Mouse (Mus musculus) heart, embryonic 15.5 days (tissue): Measurements from ENCODE around the gene Spry1. TPM values are rescaled to one million over a fixed set of nuclear protein-coding genes. Genes with fewer than 3 reads are reported as not detected.
A peak's percentile ranks its signal among the peaks of the same experiment; 100 is the strongest.

Source experiments
- ATAC-seq: fragments of 200-750 bp; cut with Nextera tagmentation; replicated peaks from 2 replicates; pipeline ENCODE4 v1.8.0; 2017; ENCODE audit warnings: low read depth, moderate TSS enrichment; ENCODE audit not compliant: insufficient number of reproducible peaks, insufficient read depth, low FRiP score
- H3K27ac ChIP-seq: fragments of 300-500 bp; sonication (generic); 2 replicates; pipeline ENCODE4 v1.5.1; 2015; ENCODE audit warnings: mild to moderate bottlenecking, inconsistent platforms
- H3K27me3 ChIP-seq: fragments of 300-500 bp; sonication (generic); 2 replicates; pipeline ENCODE4 v1.6.1; 2015; ENCODE audit warnings: inconsistent platforms
- H3K36me3 ChIP-seq: fragments of 300-500 bp; sonication (generic); 2 replicates; pipeline ENCODE4 v1.6.1; 2015; ENCODE audit warnings: mild to moderate bottlenecking, inconsistent platforms
- H3K4me1 ChIP-seq: fragments of 300-500 bp; sonication (generic); replicated peaks from 2 replicates; pipeline ENCODE4 v1.6.1; 2015; ENCODE audit warnings: inconsistent platforms
- H3K4me2 ChIP-seq: fragments of 300-500 bp; sonication (generic); 2 replicates; pipeline ENCODE4 v1.6.1; 2015; ENCODE audit warnings: inconsistent platforms, mild to moderate bottlenecking, moderate library complexity
- H3K4me3 ChIP-seq: fragments of 300-500 bp; sonication (generic); 2 replicates; pipeline ENCODE4 v1.5.1; 2015; ENCODE audit warnings: mild to moderate bottlenecking, inconsistent platforms
- H3K9ac ChIP-seq: fragments of 300-500 bp; sonication (generic); 2 replicates; pipeline ENCODE4 v1.6.1; 2015; ENCODE audit warnings: mild to moderate bottlenecking, inconsistent platforms
- H3K9me3 ChIP-seq: fragments of 300-500 bp; sonication (generic); replicated peaks from 2 replicates; pipeline ENCODE4 v1.6.1; 2016; ENCODE audit warnings: inconsistent platforms
- WGBS: fragments of 180-500 bp; shearing (Covaris S2); methylation state at CpG from one replicate; pipeline ENCODE4 v1.1.7; 2015; ENCODE audit warnings: mixed read lengths; 5-methylcytosine and 5-hydroxymethylcytosine counted together
- polyA plus RNA-seq: library from polyadenylated mRNA; unstranded; fragments of >200 nt; fragmentation: Nextera tagmentation; extraction: Ambion mirVana; gene quantifications from 2 replicates; pipeline ENCODE4 v1.2.1, GENCODE M21; 2015

The Spry1 gene
- polyA plus RNA-seq, 1 experiment from 2014 or later = 7.2 TPM

DNA sequence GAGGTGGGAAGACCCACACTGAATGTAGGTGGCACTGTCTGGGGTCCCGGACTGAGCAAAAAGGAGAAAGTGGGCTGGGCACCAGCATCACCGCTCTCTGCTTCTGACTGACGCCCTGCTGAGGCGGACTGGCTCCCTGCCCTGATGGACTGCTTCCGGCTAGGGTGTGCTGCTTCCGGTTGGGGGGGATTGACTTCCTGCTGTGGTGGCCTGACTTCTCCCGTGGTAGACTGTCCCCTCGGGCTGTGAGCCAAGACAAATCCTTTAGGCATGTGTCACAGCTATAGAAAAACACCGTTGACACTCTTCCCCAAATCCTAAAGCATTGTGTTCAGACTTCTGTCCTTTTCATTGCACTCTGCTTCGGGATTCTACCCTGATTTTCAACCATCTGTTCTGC, 26.0 kb upstream of the Spry1 start:
- 45% methylated on average over 10 of the region's 10 CpGs for WGBS
- Histone ChIP-seq H3K9me3 (no peaks in the 10 kb centered on the region), H3K27me3 (no peaks in the 10 kb centered on the region), H3K36me3 (no peaks in the 10 kb centered on the region), H3K4me1 (no peaks in the 10 kb centered on the region), H3K4me2 (peak overlapping the region; percentile 19; the same call in 1 of the 2 replicates), H3K9ac (no peak overlapping the region), H3K27ac (no peak overlapping the region), H3K4me3 (no peak overlapping the region)
- ATAC-seq = peak; percentile 80

DNA sequence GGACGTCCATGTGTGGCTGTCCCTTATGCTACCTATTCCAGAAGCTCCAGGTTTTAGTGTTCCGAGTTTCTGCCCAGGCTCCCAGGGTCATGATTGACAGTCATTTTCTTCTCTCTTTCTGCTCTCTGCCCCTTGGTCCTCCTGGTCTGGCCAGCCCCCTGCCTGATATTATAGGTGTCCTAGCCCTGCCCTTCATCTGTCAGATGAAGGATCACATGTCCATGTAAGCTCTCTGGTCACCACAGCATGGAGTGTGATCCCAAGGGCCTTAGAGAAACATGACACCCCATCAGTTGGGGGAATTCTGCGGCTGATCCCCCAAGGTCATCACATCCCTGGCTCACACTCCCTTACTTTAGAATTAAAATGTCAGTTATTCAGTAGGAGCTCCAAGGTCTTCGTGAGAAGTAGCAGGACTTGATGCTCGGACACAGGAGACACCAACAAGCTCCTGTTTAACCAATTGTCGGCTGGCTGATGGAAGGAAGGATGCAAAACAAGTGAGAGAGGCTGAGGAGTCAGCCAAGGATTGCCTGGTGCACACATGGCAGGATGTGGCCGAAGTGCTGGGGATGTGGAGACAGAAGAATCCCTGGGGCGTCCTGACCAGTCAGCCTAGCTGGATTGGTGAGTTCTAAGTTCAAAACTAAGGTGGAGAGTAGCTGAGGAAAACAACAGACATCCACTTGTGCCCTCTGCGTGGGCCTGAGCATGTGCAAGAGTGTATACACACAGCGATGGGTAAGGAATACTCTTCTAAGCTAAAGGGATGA, 24.7 kb upstream of the Spry1 start:
- Histone ChIP-seq H3K9me3 (no peaks in the 10 kb centered on the region), H3K27me3 (no peaks in the 10 kb centered on the region), H3K4me2 (no peak overlapping the region), H3K4me1 (no peaks in the 10 kb centered on the region), H3K27ac (no peak overlapping the region), H3K36me3 (no peaks in the 10 kb centered on the region), H3K9ac (no peak overlapping the region), H3K4me3 (no peak overlapping the region)
- WGBS = 78% methylated on average over 10 of the region's 10 CpGs
- no peak for ATAC-seq

DNA sequence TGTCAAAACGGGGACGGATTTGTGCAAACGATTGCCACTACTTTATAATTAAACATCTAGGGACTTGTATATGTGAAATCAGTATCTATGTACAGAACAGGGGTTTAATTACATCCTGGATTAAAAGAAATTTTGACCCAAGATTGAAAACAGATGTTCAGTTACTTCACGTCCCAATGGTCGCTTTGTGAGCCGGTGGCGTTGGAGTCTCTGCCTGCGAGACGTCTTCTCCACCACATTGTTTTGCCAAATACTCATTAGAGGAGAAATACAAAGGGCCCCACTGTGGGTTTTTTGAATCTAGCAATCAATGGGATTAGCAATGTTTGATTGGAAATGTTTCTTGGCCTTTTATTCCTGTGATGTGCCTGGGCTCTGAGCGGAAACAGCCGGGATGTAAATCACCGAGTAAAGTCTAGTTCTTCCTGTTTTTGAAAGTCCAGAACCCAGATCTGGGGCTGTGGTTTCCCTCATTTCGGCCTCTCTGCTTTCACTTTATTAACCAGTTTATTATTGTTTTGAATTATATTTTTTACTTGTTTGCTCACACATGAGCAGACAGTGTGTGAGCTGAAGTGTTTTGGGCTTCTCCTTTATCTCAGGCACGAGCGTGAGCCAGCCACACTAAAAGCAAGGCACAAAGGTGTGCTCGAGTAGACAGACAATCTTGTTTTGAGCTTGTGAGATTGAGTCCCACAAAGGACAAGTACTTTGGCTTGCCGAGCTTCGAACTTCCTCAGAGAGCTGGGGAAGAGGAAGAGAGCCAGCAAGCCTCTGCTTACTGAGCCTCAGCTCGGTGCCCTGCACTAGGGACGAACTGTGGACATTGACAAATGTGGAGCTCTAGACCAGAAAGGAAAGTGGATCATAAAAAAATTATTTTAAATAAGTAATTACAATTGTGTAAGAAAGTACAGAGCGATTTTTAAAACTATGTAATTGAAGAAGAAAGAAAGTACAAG, 22.9 kb upstream of the Spry1 start:
- no peak overlapping the region for H3K4me3 ChIP-seq
- H3K9ac ChIP-seq = no peak overlapping the region
- no peak overlapping the region for H3K4me2 ChIP-seq
- no peaks in the 10 kb centered on the region for H3K9me3 ChIP-seq
- WGBS = 74% methylated on average over 21 of the region's 21 CpGs
- no peaks in the 10 kb centered on the region for H3K36me3 ChIP-seq
- H3K27me3 ChIP-seq = no peaks in the 10 kb centered on the region
- no peak overlapping the region for H3K27ac ChIP-seq
- ATAC-seq = no peak
- no peaks in the 10 kb centered on the region for H3K4me1 ChIP-seq

DNA sequence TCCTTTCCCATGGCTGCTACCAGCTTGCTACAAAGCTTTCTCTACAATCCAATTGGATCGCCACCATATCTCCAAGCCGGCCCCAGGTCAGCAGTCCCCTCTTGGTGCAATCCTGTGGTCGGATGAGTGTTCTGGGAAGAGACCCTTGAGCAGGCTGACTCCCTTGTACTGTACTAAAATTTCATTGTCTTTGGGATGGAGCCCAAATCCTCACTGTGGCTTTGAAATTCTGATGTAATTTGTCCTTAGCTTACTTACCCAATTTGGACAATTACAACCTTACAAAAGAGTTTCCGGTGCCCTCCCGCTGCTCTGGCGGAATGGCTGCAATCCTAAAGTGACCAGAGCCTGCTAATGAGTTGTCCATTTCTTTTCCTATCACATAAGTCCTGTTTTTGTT, 7.5 kb upstream of the Spry1 start:
- Histone ChIP-seq H3K9ac (no peak overlapping the region), H3K9me3 (no peaks in the 10 kb centered on the region), H3K27ac (no peak overlapping the region), H3K27me3 (no peaks in the 10 kb centered on the region), H3K4me1 (no peaks in the 10 kb centered on the region), H3K4me2 (no peak overlapping the region), H3K4me3 (no peak overlapping the region), H3K36me3 (no peaks in the 10 kb centered on the region)
- no peak for ATAC-seq
- 86% methylated on average over 6 of the region's 6 CpGs for WGBS

DNA sequence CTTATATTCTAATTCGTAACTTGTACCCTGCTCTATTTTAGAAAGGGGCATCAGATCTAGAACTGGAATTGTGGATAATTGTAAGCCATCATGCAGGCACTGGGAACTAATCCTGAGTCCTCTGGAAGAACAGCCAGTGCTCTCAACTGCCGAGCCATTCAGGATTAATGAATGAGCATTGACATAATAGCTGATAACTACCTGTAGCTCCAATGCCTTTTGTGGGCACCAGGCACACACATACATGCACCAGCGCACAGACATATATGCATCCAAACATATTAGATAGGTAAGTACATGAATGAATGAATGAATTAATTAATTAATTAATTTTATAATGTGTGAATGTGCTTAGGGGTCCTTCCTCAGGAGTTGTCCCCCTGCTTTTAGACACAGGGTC, 7.0 kb upstream of the Spry1 start:
- H3K27me3 ChIP-seq = no peaks in the 10 kb centered on the region
- H3K4me2 ChIP-seq = no peak overlapping the region
- no peak for ATAC-seq
- no peaks in the 10 kb centered on the region for H3K36me3 ChIP-seq
- no peak overlapping the region for H3K4me3 ChIP-seq
- no peak overlapping the region for H3K27ac ChIP-seq
- no peaks in the 10 kb centered on the region for H3K4me1 ChIP-seq
- no peaks in the 10 kb centered on the region for H3K9me3 ChIP-seq
- H3K9ac ChIP-seq = no peak overlapping the region
- 81% methylated on average over 3 of the region's 3 CpGs for WGBS

DNA sequence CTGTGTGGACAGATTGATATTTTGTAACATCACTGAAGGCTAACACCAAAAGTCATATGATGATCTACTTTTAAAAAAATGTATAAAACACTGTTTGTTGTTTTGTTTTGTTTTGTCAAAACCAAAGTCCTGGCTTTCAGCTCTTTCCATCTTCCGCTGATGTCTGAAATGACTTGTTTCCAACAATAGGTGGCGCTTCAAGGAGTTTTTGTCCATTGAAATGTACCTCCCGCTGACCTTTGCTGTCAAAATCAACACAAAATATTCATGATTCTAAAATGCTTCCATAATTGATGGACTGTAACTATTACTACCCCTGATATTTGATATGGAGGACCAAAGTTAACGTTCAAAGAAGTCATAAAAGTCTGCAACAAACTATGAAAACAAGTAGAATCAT, 5.1 kb upstream of the Spry1 start:
- H3K9me3 ChIP-seq = no peaks in the 10 kb centered on the region
- no peak for ATAC-seq
- H3K9ac ChIP-seq = no peak overlapping the region
- no peaks in the 10 kb centered on the region for H3K27me3 ChIP-seq
- WGBS = 37% methylated on average over 4 of the region's 4 CpGs
- no peak overlapping the region for H3K27ac ChIP-seq
- no peaks in the 10 kb centered on the region for H3K36me3 ChIP-seq
- H3K4me3 ChIP-seq = no peak overlapping the region
- 0 out of 2 replicates have a peak, but pooled peaks cover 6% of the 10 kb centered on the region for H3K4me1 ChIP-seq
- H3K4me2 ChIP-seq = no peak overlapping the region

DNA sequence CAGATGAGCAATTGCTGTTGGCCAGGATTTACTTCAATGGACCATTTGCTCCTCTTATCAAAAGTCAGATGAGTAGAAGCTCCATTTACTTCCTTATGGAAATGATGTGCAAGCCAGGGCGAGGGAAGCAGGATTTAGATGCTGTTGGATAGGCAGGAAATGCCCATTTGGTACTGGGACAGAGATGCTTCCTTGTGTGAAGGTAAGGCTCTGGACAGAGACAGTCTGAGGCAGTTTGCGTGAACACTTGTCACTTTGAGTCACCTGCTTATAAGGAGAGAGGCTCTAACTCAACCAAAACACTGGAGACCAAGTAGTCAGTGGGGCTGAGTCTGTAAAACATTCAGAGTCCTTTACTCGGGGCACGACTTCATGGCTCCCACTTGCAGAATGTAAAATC, 2.8 kb upstream of the Spry1 start:
- Histone ChIP-seq H3K9ac (no peak overlapping the region), H3K36me3 (no peaks in the 10 kb centered on the region), H3K4me1 (peaks cover 14% of the 10 kb centered on the region; the same call in 1 of the 2 replicates), H3K9me3 (no peaks in the 10 kb centered on the region), H3K27ac (no peak overlapping the region), H3K4me2 (no peak overlapping the region), H3K27me3 (no peaks in the 10 kb centered on the region), H3K4me3 (no peak overlapping the region)
- 80% methylated on average over 4 of the region's 4 CpGs for WGBS
- no peak for ATAC-seq

DNA sequence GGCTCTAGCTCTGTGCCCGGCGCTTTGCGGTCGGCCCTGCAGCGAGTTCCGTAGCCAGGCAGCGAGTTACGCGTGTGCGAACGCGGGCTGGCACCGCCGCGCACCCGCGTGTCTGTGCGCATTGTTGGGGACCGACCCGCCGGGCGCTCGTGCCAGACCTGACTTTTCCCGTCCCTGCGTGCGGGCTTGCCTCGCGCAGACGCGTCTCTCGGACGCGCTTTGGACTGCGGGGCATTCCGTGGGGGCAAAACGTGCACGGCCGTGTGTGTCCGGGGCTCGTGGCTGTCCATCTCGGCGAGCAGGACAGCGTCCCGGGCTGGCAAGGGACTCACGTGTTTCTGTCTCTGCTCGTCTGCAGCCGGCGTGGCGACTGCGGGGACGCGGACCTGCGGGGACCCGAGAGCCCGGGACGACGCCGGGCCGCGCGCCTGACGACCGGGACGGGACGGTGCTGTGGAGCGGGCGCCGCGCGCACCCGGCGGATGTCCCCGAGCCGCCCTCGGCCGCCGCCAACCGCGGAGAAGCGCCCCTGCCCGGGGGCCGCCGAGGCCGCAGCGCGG, 495 bp downstream of the Spry1 start:
- Histone ChIP-seq H3K4me1 (peaks cover 29% of the 10 kb centered on the region), H3K9ac (peak overlapping the region; percentile 71), H3K27ac (peak overlapping the region; percentile 83), H3K9me3 (no peaks in the 10 kb centered on the region), H3K4me2 (peak overlapping the region; percentile 86), H3K36me3 (peaks cover 14% of the 10 kb centered on the region), H3K27me3 (no peaks in the 10 kb centered on the region), H3K4me3 (peak overlapping the region; percentile 76)
- peak; percentile 69 for ATAC-seq
- under 1% methylated on average over 72 of the region's 86 CpGs for WGBS

DNA sequence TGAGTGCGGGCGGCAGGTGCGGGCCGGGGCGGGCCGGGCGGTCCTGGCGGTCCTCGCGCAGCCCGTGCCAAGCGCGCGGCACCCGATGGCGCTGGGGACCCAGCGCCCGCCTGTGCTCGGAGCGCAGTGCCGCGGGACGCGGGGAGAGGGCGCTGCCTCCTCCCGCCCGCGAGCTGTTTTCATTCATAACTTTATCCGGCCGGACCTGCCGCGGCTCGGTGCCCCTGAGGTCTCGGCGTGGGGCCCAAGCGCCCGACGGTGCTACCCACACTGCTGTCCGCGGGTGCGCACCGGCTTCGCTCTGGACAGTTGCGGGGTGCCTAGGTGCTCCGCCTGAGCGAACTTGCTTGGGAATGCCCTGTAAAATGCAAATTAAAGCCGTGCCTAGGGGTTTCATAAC, 1.1 kb downstream of the Spry1 start:
- no peaks in the 10 kb centered on the region for H3K9me3 ChIP-seq
- peak; percentile 78 for ATAC-seq
- H3K36me3 ChIP-seq = peaks cover 17% of the 10 kb centered on the region
- H3K4me2 ChIP-seq = peak overlapping the region; percentile 86
- WGBS = under 1% methylated on average over 45 of the region's 47 CpGs
- H3K27me3 ChIP-seq = no peaks in the 10 kb centered on the region
- peaks cover 29% of the 10 kb centered on the region for H3K4me1 ChIP-seq
- peak overlapping the region; percentile 83 for H3K27ac ChIP-seq
- peak overlapping the region; percentile 76 for H3K4me3 ChIP-seq
- H3K9ac ChIP-seq = peak overlapping the region; percentile 71

DNA sequence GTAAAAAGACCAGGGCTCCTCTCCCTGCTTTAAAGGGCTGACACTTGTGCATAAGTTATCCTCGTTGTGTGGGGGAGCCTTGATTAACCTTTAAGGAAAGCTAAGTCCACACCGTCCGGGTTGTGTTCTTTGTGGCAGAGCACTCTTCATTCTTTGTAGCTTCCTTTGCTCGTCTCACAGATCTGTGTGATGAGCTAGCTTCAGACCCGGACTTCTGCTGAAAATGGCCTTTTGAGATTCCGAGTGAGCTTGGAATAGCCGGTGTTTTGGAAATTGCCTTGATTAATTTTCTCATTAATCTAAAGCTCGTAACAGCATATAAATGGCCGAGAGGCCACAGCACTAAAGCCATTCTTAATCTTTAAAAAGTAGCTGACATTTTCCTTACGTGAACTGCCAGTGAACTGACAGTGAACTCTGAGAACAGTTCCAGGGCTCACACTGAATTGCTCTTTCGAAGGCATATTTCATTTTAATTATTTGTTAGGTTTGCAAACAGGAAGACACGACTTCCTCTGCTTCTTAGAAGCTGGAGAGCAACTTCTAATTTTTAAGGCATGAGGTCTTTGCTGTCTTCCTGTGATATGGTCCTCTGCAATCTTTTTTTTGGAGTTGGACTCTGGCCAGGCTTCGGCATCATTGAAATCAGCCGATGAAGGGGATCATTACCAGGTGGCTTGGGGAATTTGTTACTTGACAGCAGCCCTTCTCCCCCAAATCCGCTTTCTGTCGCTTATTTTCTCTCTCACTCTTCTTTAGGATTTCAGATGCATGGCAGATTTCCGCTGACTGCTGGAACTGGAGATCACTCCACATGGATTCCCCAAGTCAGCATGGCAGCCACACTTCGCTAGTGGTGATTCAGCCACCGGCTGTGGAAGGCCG, 2.3 kb downstream of the Spry1 start:
- peak overlapping the region; percentile 71; the same call in 1 of the 2 replicates for H3K9ac ChIP-seq
- peaks cover 29% of the 10 kb centered on the region for H3K4me1 ChIP-seq
- peak overlapping the region; percentile 76 for H3K4me3 ChIP-seq
- peaks cover 17% of the 10 kb centered on the region for H3K36me3 ChIP-seq
- WGBS = 51% methylated on average over 20 of the region's 20 CpGs
- no peaks in the 10 kb centered on the region for H3K27me3 ChIP-seq
- no peaks in the 10 kb centered on the region for H3K9me3 ChIP-seq
- no peak for ATAC-seq
- H3K27ac ChIP-seq = peak overlapping the region; percentile 83
- peak overlapping the region; percentile 86 for H3K4me2 ChIP-seq
